Mouse (Mus musculus) neural tube, embryonic 11.5 days (tissue): ENCODE data around the gene Rpl26. TPM values are rescaled to one million over a fixed set of nuclear protein-coding genes. Genes with fewer than 3 reads are reported as not detected.

Experiments used
- ATAC-seq: fragments of 200-750 bp; cut with Nextera tagmentation; 2 replicates; pipeline ENCODE4 v1.8.0; 2017; ENCODE audit warnings: moderate number of reproducible peaks, mild to moderate bottlenecking, moderate TSS enrichment, moderate library complexity; ENCODE audit not compliant: insufficient read depth, low FRiP score, low TSS enrichment
- DNase-seq: peaks from one replicate; pipeline ENCODE4 v3.0.0-alpha.2; 2015; ENCODE audit warnings: low spot score
- H3K27ac ChIP-seq: fragments of 300-500 bp; sonication (generic); 2 replicates; pipeline ENCODE4 v1.5.1; 2014; ENCODE audit warnings: low read depth, mild to moderate bottlenecking, low read length
- H3K27me3 ChIP-seq: fragments of 300-500 bp; sonication (generic); 2 replicates; pipeline ENCODE4 v1.6.1; 2014; ENCODE audit warnings: mild to moderate bottlenecking, low read length, mixed read lengths; ENCODE audit not compliant: control insufficient read depth, insufficient read depth
- H3K36me3 ChIP-seq: fragments of 300-500 bp; sonication (generic); 2 replicates; pipeline ENCODE4 v1.6.1; 2014; ENCODE audit warnings: mild to moderate bottlenecking, low read length, moderate library complexity, mixed read lengths; ENCODE audit not compliant: control insufficient read depth, insufficient read depth
- H3K4me1 ChIP-seq: fragments of 300-500 bp; sonication (generic); 2 replicates; pipeline ENCODE4 v1.6.1; 2014; ENCODE audit warnings: low read length, mixed read lengths; ENCODE audit not compliant: control insufficient read depth, insufficient read depth
- H3K4me2 ChIP-seq: fragments of 300-500 bp; sonication (generic); 2 replicates; pipeline ENCODE4 v1.6.1; 2014; ENCODE audit warnings: low read depth, mild to moderate bottlenecking, moderate library complexity
- H3K4me3 ChIP-seq: fragments of 300-500 bp; sonication (generic); 2 replicates; pipeline ENCODE4 v1.5.1; 2014; ENCODE audit warnings: low read depth, low read length
- H3K9ac ChIP-seq: fragments of 300-500 bp; sonication (generic); 2 replicates; pipeline ENCODE4 v1.6.1; 2014; ENCODE audit warnings: mild to moderate bottlenecking, low read length
- H3K9me3 ChIP-seq: fragments of 300-500 bp; sonication (generic); 2 replicates; pipeline ENCODE4 v1.6.1; 2016; ENCODE audit warnings: low read length; ENCODE audit not compliant: control insufficient read depth
- WGBS: fragments of 180-500 bp; shearing (Covaris S2); extraction: QIAGEN DNeasy Blood & Tissue Kit; methylation state at CpG from one replicate; pipeline ENCODE4 v1.1.7; 2014; 5-methylcytosine and 5-hydroxymethylcytosine counted together
- polyA plus RNA-seq: library from polyadenylated mRNA; unstranded; fragments of >200 nt; fragmentation: Nextera tagmentation; extraction: Ambion mirVana; gene quantifications from 2 replicates; pipeline ENCODE4 v1.2.1, GENCODE M21; 2014

Rpl26 gene
- polyA plus RNA-seq = 822 and 906 TPM in 2 replicates

GRCm38 (mm10) chr11:68901351-68902046 is at the start of gene Rpl26:
Rpl26 (plus strand) TSS chr11:68901583.
- H3K27me3 ChIP-seq = no peaks in the 10 kb centered on the region

GRCm38 (mm10) chr11:68851644-68852485 is 49.5 kb upstream of the Rpl26 start:
- H3K4me3 ChIP-seq = peak overlapping the region; percentile 92
- no peaks in the 10 kb centered on the region for H3K27me3 ChIP-seq
- H3K36me3 ChIP-seq = no peaks in the 10 kb centered on the region
- H3K9me3 ChIP-seq = no peaks in the 10 kb centered on the region
- ATAC-seq (no peak), DNase-seq (no peak)
- H3K9ac ChIP-seq = peak overlapping the region; percentile 92
- H3K4me1 ChIP-seq = peaks cover 12% of the 10 kb centered on the region
- H3K27ac ChIP-seq = peak overlapping the region; percentile 93
- WGBS = 6% methylated on average over 13 of the region's 13 CpGs
- H3K4me2 ChIP-seq = peak overlapping the region; percentile 80

More at GRCm38 (mm10) chr11:68901351-68902046, at the start of gene Rpl26:
- H3K4me3 ChIP-seq = peak within 1 kb of the TSS; percentile 95
- DNase-seq (peak; percentile 99), ATAC-seq (peak; percentile 90)
- peak within 1 kb of the TSS; percentile 85 for H3K27ac ChIP-seq
- H3K9me3 ChIP-seq = no peaks in the 10 kb centered on the region
- peak within 1 kb of the TSS; percentile 79 for H3K4me2 ChIP-seq
- H3K4me1 ChIP-seq = peaks cover 5% of the 10 kb centered on the region
- under 1% methylated on average over 52 of the region's 52 CpGs for WGBS
- H3K9ac ChIP-seq = peak within 1 kb of the TSS; percentile 99
- H3K36me3 ChIP-seq = peaks cover 15% of the 10 kb centered on the region

DNA sequence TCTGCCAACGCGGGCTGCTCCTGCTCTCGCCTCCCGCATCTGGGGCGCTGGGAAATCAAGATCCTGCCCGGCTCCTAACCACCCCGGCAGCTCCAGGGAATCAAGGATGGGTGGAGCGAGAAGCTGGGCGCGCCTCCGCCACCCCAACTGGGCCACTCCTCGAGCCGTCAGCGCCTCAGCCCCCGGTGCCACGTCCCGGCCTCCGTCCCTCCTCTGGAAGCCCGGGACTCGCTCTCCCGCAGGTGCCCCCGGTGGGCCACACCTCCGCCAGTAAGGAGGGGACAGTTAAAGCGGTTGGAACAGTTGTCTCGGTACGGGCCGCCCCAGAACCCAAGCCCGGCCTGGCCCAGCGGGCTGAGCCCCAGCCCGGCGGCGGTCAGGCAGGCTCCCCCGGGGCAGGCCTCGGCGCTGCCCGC is 48.9 kb upstream of the Rpl26 start:
- ATAC-seq (no peak; the same call in 1 of the 2 replicates), DNase-seq (peak; percentile 54)
- Histone ChIP-seq H3K27me3 (no peaks in the 10 kb centered on the region), H3K36me3 (no peaks in the 10 kb centered on the region), H3K4me1 (peaks cover 12% of the 10 kb centered on the region), H3K4me3 (peak overlapping the region; percentile 92), H3K27ac (peak overlapping the region; percentile 93), H3K9me3 (no peaks in the 10 kb centered on the region), H3K4me2 (peak overlapping the region; percentile 80), H3K9ac (peak overlapping the region; percentile 92)
- 0% methylated on average over 36 of the region's 36 CpGs for WGBS

GRCm38 (mm10) chr11:68852932-68853409 is 48.4 kb upstream of the Rpl26 start:
- WGBS = under 1% methylated on average over 42 of the region's 42 CpGs
- H3K4me3 ChIP-seq = peak overlapping the region; percentile 92

DNA sequence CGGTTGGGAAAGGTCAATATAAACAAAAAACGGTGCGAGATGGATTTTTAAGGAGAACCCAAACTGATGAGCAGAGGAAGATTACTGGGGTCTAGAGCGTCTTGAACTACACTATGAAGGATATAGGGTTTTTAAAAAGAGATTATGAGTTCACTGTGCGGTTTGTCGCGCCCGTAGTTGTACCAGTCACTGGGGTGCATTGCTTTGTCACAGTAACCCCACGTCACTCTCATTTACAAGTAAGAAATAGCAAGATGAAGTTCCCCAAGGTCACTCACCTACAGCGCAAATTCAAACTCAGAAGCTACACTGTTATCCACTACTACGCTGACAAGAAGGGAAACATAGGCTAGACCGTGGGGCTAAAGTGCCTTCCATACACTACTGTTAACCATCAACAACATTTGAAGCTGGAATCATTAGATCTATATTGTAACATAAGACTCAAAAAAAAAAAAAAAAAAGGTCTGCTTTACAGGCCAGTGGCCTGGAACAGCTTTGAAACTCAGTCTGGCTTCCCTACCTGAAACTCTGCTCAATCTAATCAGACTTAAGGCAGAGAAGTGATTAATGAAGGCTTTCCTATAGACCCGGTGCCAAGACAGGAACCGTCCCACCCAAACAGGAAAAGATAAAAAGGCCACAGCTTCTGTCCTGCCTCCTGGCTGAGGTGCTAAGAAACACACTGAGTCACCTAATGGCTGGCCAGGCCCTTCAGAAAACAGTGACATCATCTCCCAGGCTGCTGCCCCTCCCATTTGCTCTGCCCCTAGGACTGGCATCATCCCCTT is 47.6 kb upstream of the Rpl26 start:
- Histone ChIP-seq H3K27me3 (no peaks in the 10 kb centered on the region), H3K9ac (peak overlapping the region; percentile 39), H3K4me2 (peak overlapping the region; percentile 63), H3K27ac (no peak overlapping the region; the same call in 1 of the 2 replicates), H3K4me3 (peak overlapping the region; percentile 92), H3K9me3 (no peaks in the 10 kb centered on the region), H3K4me1 (peaks cover 12% of the 10 kb centered on the region), H3K36me3 (no peaks in the 10 kb centered on the region)
- ATAC-seq = no peak
- 46% methylated on average over 14 of the region's 14 CpGs for WGBS
- DNase-seq = no peak

More at GRCm38 (mm10) chr11:68852932-68853409, 48.4 kb upstream of the Rpl26 start:
- peak; percentile 99 for ATAC-seq
- Histone ChIP-seq H3K36me3 (no peaks in the 10 kb centered on the region), H3K4me2 (peak overlapping the region; percentile 80), H3K4me1 (peaks cover 12% of the 10 kb centered on the region), H3K27me3 (no peaks in the 10 kb centered on the region), H3K9ac (peak overlapping the region; percentile 92), H3K27ac (peak overlapping the region; percentile 93), H3K9me3 (no peaks in the 10 kb centered on the region)
- peak; percentile 100 for DNase-seq

- no peak overlapping the region for H3K9ac ChIP-seq
- ATAC-seq (no peak), DNase-seq (no peak)
- peaks cover 12% of the 10 kb centered on the region for H3K4me1 ChIP-seq
- H3K4me2 ChIP-seq = no peak overlapping the region
- H3K27me3 ChIP-seq = no peaks in the 10 kb centered on the region
- H3K36me3 ChIP-seq = no peaks in the 10 kb centered on the region
- WGBS = 89% methylated on average over 3 of the region's 3 CpGs
- H3K4me3 ChIP-seq = no peak overlapping the region
- H3K9me3 ChIP-seq = no peaks in the 10 kb centered on the region
- H3K27ac ChIP-seq = no peak overlapping the region
Observed at GRCm38 (mm10) chr11:68854621-68855020, 46.8 kb upstream of the Rpl26 start.

- H3K4me1 ChIP-seq = peaks cover 5% of the 10 kb centered on the region
- 90% methylated on average over 3 of the region's 3 CpGs for WGBS
Observed at GRCm38 (mm10) chr11:68857329-68857728, 44.1 kb upstream of the Rpl26 start.

DNA sequence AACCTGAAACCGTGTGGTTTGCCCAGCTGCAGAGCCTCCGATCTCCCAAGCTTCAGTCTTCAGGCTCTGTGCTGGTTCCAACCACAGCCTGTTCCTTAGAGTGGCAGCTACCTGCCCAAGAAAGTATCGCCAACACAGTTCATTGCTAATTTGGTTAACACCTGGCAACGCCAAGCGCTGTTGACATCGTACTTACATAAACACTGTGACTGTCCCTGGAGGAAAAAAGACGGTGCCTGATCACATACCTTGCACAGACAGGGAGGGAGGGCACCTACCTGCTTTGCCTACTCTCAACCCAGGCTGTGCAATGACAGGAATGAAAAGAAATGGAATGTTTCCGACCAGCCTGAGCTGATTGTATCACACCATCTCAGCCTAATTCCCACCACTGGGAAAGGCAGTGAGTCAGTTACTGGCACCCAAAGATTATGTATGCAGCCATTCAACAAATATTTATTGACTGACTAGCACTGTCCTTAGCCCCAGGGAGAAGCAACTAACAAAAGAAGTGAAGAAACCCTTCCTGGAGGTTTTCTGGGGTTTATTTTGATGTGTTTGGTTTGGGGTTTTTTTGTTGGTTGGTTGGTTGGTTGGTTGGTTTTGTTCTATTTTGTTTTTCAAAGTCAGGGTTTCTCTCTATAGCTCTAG is 41.3 kb upstream of the Rpl26 start:
- Histone ChIP-seq H3K4me1 (no peaks in the 10 kb centered on the region), H3K4me3 (no peak overlapping the region), H3K36me3 (no peaks in the 10 kb centered on the region), H3K9ac (no peak overlapping the region), H3K27me3 (no peaks in the 10 kb centered on the region), H3K27ac (no peak overlapping the region), H3K9me3 (no peaks in the 10 kb centered on the region), H3K4me2 (no peak overlapping the region)
- ATAC-seq (no peak), DNase-seq (no peak)
- 83% methylated on average over 8 of the region's 8 CpGs for WGBS

More at GRCm38 (mm10) chr11:68857329-68857728, 44.1 kb upstream of the Rpl26 start:
- no peak overlapping the region for H3K4me2 ChIP-seq
- no peak overlapping the region for H3K27ac ChIP-seq
- no peak overlapping the region for H3K9ac ChIP-seq
- no peak for ATAC-seq
- no peaks in the 10 kb centered on the region for H3K27me3 ChIP-seq
- no peak overlapping the region for H3K4me3 ChIP-seq
- H3K36me3 ChIP-seq = no peaks in the 10 kb centered on the region
- no peaks in the 10 kb centered on the region for H3K9me3 ChIP-seq
- DNase-seq = no peak
